Mouse (Mus musculus) embryonic fibroblast, embryonic 13.5 days (primary cell): ENCODE results near the gene Psmd3. TPM values are rescaled to one million over a fixed set of nuclear protein-coding genes. Genes with fewer than 3 reads are reported as not detected.

Experiments
- H3K27ac ChIP-seq: 2 replicates; pipeline ENCODE4 v1.5.1; 2012; ENCODE audit warnings: low read length, control low read depth, inconsistent platforms; ENCODE audit not compliant: insufficient read depth
- H3K4me1 ChIP-seq: 2 replicates; pipeline ENCODE4 v1.6.1; 2011; ENCODE audit warnings: low read length; ENCODE audit not compliant: control insufficient read depth, insufficient read depth
- H3K4me3 ChIP-seq: 2 replicates; pipeline ENCODE4 v1.5.1; 2011; ENCODE audit warnings: mild to moderate bottlenecking, control low read depth, low read length; ENCODE audit not compliant: insufficient read depth
- CTCF ChIP-seq: IDR thresholded peaks from 2 replicates; pipeline ENCODE4 v1.5.1; 2011; ENCODE audit warnings: mild to moderate bottlenecking, control low read depth, low read length, moderate library complexity, borderline replicate concordance; ENCODE audit not compliant: insufficient read depth
- POLR2A ChIP-seq: IDR thresholded peaks from 2 replicates; pipeline ENCODE4 v1.6.1; 2011; ENCODE audit warnings: low read depth, mild to moderate bottlenecking, control low read depth, low read length, moderate library complexity
- polyA plus RNA-seq: library from polyadenylated mRNA; stranded (reverse); fragments of >200 nt; gene quantifications from 2 replicates; pipeline ENCODE4 v1.2.4, GENCODE M21; 2011; ENCODE audit warnings: low read depth; ENCODE audit not compliant: missing spikeins, insufficient read length

The Psmd3 gene
- polyA plus RNA-seq, 1 experiment: 86.7 TPM

DNA sequence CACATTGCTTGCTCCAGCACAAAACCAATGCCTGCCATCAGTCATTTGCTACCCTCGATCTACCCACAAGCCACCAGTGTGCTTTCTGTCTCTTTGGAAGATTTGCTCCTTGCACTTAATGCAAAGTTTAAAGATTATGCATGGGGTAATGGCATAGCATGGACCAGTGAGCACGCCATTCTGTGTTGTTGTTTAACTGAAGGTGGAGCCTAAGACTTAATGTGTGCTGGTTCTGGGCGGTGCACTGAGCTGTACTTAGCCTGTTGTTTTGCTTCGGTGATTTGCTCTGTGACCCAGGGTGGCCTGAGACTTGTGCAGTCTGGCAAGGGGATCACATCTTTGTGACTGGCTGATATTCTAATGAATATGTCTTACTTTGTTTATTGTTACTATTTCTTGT is 4.6 kb downstream of the Psmd3 start:
- TF ChIP-seq CTCF (no peak), POLR2A (no peak)

DNA sequence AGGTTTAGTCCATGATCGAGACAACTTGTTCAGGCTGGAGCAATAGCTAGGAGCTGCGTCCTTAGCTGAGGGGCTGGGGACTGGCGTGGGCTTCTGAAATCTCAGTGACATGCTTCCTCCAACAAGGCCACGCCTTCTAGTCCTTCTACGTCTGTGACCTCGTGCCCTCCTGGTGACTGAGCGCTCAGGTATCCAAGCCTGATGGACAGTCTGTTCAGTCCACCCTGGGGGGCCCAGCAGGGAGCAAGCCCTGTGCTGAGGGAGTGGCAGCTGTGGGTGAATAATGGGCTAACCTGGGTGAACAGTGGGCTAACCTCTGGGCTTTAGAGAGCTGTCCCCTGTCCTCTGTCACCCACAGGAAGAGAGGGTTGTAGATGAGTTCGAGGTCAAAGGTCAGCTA is 5.7 kb downstream of the Psmd3 start:
- no peak for TF ChIP-seq POLR2A
- TF ChIP-seq CTCF: no peak
- no peak overlapping the region for H3K27ac ChIP-seq
- H3K4me1 ChIP-seq: 0 out of 2 replicates have a peak, but pooled peaks cover 2% of the 10 kb centered on the region
- H3K4me3 ChIP-seq: no peak overlapping the region

More for the DNA sequence above, 4.6 kb downstream of the Psmd3 start:
- Histone ChIP-seq H3K4me3 (no peak overlapping the region), H3K27ac (no peak overlapping the region), H3K4me1 (0 out of 2 replicates have a peak, but pooled peaks cover 2% of the 10 kb centered on the region)

DNA sequence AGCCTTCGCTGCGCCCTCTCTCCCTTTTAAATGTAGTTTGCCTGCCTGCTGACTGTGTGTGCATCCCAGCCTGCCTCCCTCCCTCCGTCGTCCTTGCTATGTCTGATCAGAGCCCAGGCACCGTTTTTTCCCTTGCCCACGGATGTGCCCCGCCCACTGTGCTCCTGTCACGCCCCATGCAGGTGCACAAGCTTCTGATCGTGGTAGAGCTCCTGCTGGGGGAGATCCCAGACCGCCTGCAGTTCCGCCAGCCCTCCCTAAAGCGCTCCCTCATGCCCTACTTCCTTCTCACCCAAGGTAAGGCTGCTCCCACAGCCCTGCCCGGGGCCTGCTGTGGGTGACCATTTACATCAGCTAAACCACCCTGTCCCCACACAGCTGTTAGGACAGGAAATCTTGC is 10.8 kb downstream of the Psmd3 start:
- Histone ChIP-seq H3K4me3 (no peak overlapping the region), H3K4me1 (no peaks in the 10 kb centered on the region), H3K27ac (no peak overlapping the region)
- no peak for TF ChIP-seq CTCF
- TF ChIP-seq POLR2A: no peak

DNA sequence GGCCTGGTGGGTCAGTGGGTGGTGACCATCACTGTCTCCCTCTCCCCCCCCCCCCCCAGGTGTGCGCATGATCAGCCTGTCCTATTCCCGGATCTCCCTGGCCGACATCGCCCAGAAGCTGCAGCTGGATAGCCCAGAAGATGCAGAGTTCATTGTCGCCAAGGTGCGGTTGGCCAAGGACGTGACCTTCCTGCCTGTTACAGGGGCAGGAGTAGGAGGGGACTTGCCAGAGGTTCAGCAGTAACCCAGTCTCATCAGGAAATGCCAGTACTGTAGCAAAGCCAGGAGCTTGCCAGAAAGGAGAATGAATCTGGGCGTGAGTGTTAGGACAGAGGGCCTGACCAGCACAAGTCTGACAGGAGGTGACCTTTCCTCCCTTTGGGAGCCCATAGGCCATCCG is 11.4 kb downstream of the Psmd3 start:
- no peaks in the 10 kb centered on the region for H3K4me1 ChIP-seq
- no peak overlapping the region for H3K4me3 ChIP-seq
- no peak overlapping the region for H3K27ac ChIP-seq
- no peak for TF ChIP-seq CTCF
- no peak for TF ChIP-seq POLR2A

DNA sequence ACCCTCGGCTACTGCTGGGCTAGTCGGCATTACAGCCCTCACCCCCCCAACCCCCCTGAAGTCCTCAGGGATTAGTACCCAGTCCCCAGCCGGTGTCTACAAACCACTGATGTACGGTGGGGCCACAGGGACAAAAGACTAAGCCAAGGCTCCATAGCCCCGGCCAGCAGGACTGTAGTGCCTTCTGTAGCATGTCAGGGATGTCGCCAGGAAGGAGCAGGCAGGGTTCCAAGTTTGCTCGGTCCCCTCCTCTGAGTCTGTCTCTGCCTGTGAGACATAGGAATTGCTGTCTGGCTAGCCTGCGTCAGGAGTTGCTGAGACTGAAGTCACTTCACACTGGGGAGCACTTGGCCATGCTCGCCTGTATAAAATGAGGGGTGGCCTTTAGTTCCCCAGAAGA is 11.9 kb downstream of the Psmd3 start:
- Histone ChIP-seq H3K4me1 (no peaks in the 10 kb centered on the region), H3K4me3 (no peak overlapping the region), H3K27ac (no peak overlapping the region)
- no peak for TF ChIP-seq POLR2A
- TF ChIP-seq CTCF: no peak

DNA sequence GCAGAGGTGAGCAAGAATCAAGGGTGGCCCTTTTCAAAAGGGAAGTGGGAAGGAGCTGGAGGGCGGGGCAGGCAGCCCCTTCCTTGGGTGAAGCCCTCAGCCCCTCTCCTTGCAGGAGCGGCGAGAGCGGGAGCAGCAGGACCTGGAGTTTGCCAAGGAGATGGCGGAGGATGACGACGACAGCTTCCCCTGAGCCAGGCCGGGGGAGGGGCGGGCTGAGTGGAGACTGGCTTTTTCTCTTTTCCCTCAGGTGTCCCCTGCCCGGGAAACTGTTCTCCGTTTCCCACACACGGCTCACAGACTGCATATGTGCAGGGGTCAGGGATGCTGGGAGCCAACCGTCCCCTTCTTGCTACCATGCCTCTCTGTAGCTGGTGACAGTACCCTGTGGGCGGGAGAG is 13.1 kb downstream of the Psmd3 start:
- Histone ChIP-seq H3K4me1 (no peaks in the 10 kb centered on the region), H3K4me3 (no peak overlapping the region), H3K27ac (no peak overlapping the region)
- no peak for TF ChIP-seq POLR2A
- TF ChIP-seq CTCF: no peak

DNA sequence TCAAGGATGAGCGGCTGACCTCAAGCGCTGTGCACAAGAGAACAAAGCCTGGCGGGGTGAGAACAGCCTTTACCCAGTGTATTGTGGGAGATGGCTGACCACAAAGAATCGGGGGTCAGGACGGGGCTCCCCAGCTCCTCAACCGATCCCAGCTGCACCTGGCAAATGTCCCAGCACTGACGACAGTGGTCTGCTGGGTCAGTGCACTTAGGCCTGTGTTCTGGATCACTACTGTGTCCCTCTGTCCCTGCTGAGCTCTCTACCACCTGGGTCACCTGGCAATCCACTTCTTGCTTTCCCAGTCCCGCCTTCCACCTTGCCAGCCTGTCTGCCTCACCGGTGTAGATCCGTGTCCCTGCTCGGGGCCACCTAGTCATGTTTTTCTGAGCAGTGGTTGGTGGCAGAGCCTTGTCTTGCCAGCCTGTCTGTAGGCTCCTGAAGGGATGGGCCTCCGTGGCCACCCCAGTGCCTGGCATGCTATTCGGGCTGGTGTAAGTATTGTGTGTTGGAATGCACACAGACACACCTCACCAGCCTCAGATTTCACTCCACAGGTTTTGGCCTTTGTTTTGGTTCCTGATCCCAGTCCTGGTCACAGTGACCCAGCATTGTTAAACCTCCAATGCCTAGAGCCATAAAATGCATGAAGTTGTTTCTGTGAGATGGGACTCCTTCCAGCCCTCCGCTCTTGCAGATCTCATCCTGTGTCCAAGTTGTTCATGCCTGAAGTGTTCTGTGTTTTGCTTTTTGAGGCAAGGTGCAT is 14.3 kb downstream of the Psmd3 start:
- TF ChIP-seq POLR2A: no peak
- TF ChIP-seq CTCF: no peak
- H3K4me1 ChIP-seq: no peaks in the 10 kb centered on the region; the same call in 1 of the 2 replicates
- no peak overlapping the region for H3K4me3 ChIP-seq
- no peak overlapping the region for H3K27ac ChIP-seq

DNA sequence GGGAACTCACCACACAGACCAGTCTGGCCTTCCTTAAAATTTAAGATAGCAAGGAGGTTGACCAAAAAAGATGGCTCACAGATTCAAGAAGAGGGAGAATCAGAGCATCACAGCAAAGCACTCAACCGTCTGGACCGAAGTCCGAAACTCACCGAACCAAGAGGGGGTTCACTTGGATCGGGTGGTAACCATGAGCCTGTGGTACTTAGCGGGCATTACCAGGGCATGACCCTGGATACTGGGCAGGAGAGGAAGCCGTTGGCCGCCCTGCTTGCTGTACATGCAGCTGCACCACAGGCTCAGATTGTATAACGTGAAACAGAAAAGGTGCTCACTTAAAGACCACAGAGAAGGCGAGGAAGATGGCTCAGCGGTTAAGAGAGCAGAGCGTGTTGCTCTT is 14.9 kb downstream of the Psmd3 start:
- Histone ChIP-seq H3K27ac (no peak overlapping the region), H3K4me3 (no peak overlapping the region), H3K4me1 (no peaks in the 10 kb centered on the region; the same call in 1 of the 2 replicates)
- TF ChIP-seq CTCF (no peak), POLR2A (no peak)

DNA sequence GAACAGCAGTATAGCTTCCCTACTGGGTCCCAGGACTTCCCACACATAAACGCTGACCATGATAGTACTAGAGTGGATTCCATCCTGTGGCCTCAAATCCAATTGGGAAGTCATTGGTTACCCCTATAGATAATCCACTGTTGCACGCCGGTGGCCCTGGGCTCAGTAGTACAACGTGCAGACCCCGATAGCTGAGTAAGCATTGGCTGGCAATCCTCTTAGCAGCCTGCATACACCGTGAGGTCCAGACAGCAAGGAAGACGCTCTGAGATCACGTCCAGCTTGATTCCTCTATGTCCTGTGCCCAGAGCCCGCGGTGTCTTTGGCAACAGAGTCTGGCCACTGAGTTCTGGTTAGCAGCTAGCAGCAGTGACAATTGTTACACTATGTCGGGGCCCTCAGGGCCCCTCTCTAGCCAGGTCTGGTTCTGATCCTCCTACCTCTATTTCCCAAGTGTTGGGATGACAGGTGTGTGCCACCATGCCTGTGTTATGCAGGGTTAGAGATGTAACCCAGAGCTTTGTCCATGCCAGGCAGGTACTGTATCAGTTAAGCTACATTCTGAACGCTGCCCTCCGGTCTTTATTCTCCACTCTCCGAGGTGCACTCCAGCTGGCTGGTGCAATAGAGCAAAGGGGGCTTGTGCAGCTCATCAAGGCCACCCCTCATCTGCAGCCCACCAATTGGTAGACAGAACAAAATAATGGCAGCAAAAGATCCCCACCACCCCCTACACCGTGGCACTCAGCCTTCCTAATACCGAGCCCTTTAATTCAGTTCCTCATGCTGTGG is 16.7 kb downstream of the Psmd3 start:
- no peak overlapping the region for H3K4me3 ChIP-seq

DNA sequence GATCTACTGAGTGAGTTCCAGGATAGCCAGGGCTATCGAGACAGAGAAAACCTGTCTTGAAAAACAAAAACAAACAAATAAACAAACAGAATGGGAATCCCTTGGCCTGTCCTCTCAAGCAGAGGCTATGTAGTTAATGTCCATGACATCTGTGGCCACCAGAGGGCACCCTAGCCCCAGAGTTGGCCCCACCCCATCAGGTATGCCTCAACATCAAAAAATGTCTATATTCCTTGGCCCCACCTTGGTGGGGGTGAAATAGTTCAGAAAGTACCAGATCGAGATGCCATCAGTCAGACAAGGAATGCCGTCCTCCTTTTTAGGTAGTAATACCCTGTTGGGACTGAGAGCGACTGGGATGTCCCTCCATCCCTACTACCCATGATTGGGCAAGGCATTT is 17.6 kb downstream of the Psmd3 start:
- TF ChIP-seq POLR2A: no peak
- peak; percentile 67 for TF ChIP-seq CTCF
- Histone ChIP-seq H3K4me3 (no peak overlapping the region), H3K4me1 (no peaks in the 10 kb centered on the region; the same call in 1 of the 2 replicates), H3K27ac (no peak overlapping the region)

More for the DNA sequence above, 16.7 kb downstream of the Psmd3 start:
- Histone ChIP-seq H3K27ac (no peak overlapping the region), H3K4me1 (no peaks in the 10 kb centered on the region; the same call in 1 of the 2 replicates)
- TF ChIP-seq POLR2A: no peak
- no peak for TF ChIP-seq CTCF
